Mouse (Mus musculus) yolk sac, embryonic 10.5 days (tissue): ENCODE measurements around the gene Nle1.

ENCODE experiments used
- DNase-seq: peaks from one replicate; pipeline ENCODE4 v3.0.0-alpha.2; 2017; ENCODE audit warnings: low spot score

The Nle1 gene

GRCm38 (mm10) chr11:82869506-82870172 is 38.6 kb downstream of the Nle1 start:
- no peak for DNase-seq

- no peak for DNase-seq
Measured at GRCm38 (mm10) chr11:82867956-82868355, 40.3 kb downstream of the Nle1 start.

GRCm38 (mm10) chr11:82866850-82867564 is 41.2 kb downstream of the Nle1 start:
- no peak for DNase-seq

GRCm38 (mm10) chr11:82865957-82866356 is 42.3 kb downstream of the Nle1 start:
- DNase-seq: no peak

GRCm38 (mm10) chr11:82863488-82863931 is 44.7 kb downstream of the Nle1 start:
- DNase-seq: no peak

GRCm38 (mm10) chr11:82863059-82863458 is 45.2 kb downstream of the Nle1 start:
- DNase-seq: no peak

- DNase-seq: no peak
Measured at GRCm38 (mm10) chr11:82862638-82863037, 45.6 kb downstream of the Nle1 start.

- DNase-seq: peak; percentile 61
Measured at GRCm38 (mm10) chr11:82861558-82861957, 46.7 kb downstream of the Nle1 start.

GRCm38 (mm10) chr11:82860759-82861158 is 47.5 kb downstream of the Nle1 start:
- no peak for DNase-seq

- DNase-seq: peak; percentile 61
Measured at GRCm38 (mm10) chr11:82857307-82857848, 50.8 kb downstream of the Nle1 start.

GRCm38 (mm10) chr11:82856032-82856431 is 52.2 kb downstream of the Nle1 start:
- no peak for DNase-seq

GRCm38 (mm10) chr11:82855327-82855973 is 52.8 kb downstream of the Nle1 start:
- DNase-seq: no peak

GRCm38 (mm10) chr11:82854111-82854510 is 54.1 kb downstream of the Nle1 start:
- no peak for DNase-seq

GRCm38 (mm10) chr11:82852958-82853357 is 55.3 kb downstream of the Nle1 start:
- no peak for DNase-seq

- no peak for DNase-seq
Measured at GRCm38 (mm10) chr11:82852540-82852939, 55.7 kb downstream of the Nle1 start.

GRCm38 (mm10) chr11:82852115-82852514 is 56.1 kb downstream of the Nle1 start:
- DNase-seq: no peak
